Mouse (Mus musculus) forelimb bud, embryonic 11.5 days (tissue): ENCODE data around the gene Hif3a.

Experiments used
- DNase-seq: peaks from one replicate; pipeline ENCODE4 v3.0.0-alpha.2; 2012; ENCODE audit warnings: low read depth, low spot score

Hif3a gene

GRCm38 (mm10) chr7:17024814-17025504, 37.3 kb downstream of the Hif3a start:
- DNase-seq = peak; percentile 32

GRCm38 (mm10) chr7:17024141-17024540, 38.1 kb downstream of the Hif3a start:
- no peak for DNase-seq

DNA sequence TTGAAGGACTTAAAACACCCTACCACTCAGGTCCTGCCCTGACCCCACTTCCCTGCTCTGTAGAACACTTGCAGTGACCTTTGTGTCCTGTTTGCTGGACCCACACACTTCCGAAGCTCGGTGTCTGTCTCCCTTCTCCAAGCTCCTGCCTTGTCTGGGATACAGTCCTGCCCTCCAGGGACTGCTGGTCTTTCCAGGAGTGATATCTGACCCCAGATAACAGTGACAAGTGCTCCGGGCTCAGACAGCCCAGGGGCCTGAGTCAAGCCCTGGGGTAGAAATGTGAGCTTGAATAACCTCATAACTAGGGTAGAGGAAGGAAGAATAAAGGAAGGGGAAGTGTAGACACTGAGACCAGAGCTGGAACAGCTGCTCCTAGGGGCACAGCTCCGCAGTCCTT, 38.5 kb downstream of the Hif3a start:
- no peak for DNase-seq

DNA sequence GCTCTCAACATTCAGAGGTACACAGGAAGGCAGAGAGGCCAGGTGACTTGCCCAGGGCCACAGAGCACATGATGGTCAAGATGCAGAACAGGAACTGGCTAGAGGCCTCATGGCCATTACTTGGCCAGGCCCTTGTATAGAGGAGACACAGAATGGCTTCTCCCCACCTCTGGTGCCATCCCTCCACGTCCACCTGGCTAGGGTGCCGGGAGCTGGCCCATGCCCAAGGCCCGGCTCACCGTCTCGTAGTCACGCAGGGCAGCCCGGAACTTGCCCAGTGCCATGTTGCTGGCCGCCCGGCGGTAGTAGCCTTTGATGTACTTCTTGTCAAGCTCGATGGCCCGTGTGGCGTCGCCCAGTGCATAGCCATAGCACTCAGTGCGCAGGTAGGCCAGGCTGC, 40.1 kb downstream of the Hif3a start:
- no peak for DNase-seq

- no peak for DNase-seq
Measured at GRCm38 (mm10) chr7:17019426-17020166, 42.6 kb downstream of the Hif3a start.

- no peak for DNase-seq
Measured at GRCm38 (mm10) chr7:17017921-17018320, 44.3 kb downstream of the Hif3a start.

DNA sequence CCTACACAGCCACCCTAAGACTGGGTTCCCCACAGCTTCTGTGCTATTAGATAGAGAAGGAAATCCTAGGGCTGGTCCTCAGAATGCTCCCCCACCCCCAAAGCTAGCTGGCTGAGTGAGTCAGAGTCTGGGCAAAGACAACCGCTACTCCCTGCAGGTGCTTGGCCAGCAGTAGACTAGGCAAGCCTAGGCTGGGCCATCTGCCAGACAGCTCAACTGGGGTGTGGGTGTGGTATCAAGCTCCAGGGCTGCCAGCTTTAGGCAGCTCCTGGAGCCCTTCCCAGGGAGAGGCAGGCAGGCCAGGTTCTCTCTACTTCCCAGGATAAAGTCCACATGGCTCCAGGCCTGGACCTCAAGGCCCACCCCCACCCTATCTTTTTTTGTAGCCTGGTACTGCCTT, 45.2 kb downstream of the Hif3a start:
- no peak for DNase-seq

DNA sequence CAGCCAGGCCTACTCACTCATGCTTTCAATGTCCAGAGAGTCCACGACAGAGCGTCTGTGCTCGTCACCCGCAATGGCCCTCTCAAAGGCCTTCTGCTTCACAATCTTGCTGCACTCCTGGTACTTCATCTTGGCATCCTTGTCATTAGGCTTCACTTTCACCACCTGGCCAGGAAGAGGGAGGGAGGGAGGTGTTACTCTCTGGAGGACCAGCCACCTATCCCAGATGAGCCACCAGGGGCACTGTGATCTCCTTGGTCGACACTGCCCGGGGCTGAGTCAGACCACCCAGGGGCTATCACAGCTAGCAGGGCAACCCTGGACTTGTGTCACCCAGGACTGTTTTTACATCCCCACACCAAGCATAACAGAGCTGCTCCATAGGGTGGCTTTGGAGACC, 46.8 kb downstream of the Hif3a start:
- DNase-seq = no peak

DNA sequence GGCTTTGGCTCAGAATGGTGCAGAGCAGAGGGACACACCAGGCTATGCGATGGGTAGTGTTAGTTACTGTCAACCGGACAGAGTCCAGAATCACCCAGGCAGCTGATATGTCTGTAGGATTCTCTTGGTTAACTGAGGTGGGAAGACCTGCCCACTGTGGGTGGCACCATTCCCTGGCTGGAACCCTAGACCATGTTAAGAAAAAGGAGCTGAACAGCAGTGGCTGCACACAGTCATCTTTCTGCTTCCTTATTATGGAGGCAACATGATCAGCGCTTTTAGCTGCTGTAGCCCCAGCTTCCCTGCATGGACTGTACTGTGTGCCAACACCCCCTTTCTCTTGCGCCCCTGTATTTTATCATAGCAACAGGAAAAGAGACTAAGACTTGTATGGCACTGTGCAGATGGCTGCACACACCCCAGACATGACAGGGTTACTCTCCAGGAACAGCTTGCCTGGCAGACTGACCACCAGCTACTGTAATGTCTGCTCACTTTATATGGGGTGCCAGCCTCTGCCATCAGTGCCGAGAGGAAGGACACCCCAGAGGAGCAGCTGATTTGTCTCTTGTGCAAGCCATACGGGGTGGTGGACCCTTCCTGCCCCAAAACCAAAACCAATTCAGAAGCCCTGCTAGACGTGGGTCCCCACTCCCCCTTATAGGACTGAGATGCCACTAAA, 50.2 kb downstream of the Hif3a start:
- no peak for DNase-seq

- DNase-seq = no peak
Measured at GRCm38 (mm10) chr7:17010010-17010347, 52.2 kb downstream of the Hif3a start.

DNA sequence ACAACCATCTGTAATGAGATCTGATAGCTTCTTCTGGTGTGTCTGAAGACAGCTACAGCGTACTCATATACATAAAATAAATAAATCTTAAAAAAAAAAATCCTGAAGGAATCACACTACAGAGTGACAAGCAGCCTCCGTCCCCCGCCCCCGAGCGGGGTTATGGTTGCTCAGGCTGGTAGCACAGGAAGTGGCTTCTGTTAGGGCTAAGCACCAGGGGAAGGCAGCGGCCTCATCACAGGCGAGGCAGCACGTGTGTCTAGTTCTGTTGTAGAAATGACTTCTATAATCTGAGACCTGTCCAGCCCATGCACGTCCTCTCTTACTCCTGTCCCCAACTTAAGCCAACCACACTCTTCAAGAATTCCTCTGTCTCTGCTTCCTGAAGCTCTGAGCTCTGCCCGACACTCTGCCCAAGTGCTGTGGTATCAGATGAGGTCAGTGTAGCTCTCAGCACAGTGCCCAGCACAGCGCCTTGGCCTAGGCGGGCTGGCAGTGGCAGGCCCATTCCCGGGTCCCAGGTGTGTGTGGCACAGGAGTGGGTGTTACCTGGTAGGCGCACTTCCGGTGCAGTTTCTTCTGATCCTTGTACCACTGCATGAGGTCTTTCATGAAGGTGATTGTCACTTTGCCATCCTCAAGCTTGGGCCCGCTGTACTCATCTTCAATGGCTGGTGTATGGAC, 52.8 kb downstream of the Hif3a start:
- DNase-seq = no peak

DNA sequence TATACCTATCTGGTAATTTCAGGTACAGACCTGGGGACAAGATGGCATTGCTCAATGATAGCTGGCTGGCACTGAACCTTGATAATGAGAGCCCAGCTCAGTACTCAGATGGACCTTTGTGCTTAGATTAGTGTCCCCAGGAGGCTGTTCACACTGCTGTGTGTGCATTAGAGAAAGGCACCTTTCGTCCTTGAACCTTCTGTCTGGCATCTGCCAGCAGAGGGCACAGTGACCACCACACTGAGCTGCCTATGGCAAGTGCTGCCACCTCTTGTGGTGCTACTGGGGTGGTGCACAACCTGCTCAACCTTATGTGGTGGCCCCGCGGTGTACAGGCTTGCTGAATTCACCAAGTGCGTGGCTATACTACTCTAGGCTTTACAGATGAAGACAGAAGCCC, 54.9 kb downstream of the Hif3a start:
- no peak for DNase-seq

GRCm38 (mm10) chr7:17004716-17005115, 57.5 kb downstream of the Hif3a start:
- DNase-seq = no peak

DNA sequence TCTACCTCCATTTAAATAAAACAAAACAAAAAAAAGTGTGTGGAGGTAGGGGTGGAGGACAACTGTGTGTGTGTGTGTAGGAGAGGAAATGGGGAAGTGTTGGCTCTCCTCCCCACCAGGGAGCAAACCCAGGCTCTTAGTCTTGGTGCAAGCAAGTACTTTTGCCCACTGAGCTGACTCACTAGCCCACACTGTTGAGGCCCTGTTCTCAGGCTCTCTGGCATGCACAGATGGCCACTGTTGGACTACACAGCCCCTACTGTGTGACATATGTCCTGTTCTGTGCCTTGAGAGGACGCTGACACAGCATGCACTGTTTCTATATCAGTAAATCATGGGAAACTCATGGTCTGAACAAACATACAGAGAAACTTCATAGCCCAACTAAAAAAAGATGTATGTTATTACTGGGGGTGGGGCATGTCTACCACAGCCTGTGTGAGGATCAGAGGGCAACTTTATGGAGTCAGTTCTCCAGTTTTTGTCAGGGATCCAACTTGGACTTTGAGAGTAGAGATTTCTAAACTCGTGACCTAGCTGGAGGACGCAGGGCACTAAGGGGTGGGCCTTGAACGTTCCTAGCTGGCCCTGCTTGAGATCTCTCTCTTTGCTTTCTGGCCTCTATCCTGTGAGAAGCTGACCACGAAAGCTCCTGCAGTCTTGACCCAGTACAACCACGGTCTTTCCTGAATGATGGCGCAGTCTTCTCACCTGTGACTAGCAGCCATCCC, 58.8 kb downstream of the Hif3a start:
- no peak for DNase-seq

GRCm38 (mm10) chr7:17002375-17003195, 59.6 kb downstream of the Hif3a start:
- DNase-seq = peak; percentile 88

GRCm38 (mm10) chr7:16999650-17000049, 62.6 kb downstream of the Hif3a start:
- DNase-seq = peak; percentile 85

DNA sequence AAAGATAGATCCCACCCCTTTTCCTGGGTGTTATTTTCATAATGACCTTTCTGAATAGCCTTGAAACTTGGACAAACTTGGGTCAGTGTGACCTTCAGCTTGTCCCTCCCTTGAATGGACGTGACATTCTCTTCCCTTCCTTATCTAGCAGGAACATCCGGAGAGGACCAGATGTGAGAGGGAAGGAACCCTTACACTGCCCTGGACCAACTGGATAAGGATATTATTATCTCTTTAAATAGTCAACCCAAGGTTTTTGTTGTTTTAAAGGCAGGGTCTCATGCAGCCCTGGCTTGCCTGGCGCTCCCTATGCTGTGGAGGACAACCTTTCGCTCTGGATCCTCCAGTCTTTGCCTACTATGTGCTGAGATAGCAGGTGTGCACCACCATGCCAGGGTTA, 63.0 kb downstream of the Hif3a start:
- no peak for DNase-seq

DNA sequence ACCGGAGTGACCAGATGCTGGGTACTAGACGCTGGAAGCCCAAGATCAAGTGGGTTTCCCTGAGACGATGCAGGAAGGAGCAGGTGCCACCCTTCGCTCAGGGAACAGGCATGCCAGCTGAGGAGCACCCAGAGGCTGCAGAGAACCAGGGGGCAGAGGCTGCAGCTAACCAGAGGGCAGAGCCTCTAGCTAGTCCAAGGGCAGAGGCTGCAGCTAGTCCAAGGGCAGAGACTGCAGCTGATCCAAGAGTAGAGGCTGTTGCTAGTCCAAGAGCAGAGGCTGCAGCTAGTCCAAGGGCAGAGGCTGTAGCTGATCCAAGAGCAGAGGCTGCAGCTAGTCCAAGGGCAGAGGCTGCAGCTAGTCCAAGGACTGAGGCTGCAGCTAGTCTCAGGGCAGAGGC, 66.9 kb downstream of the Hif3a start:
- DNase-seq = no peak

DNA sequence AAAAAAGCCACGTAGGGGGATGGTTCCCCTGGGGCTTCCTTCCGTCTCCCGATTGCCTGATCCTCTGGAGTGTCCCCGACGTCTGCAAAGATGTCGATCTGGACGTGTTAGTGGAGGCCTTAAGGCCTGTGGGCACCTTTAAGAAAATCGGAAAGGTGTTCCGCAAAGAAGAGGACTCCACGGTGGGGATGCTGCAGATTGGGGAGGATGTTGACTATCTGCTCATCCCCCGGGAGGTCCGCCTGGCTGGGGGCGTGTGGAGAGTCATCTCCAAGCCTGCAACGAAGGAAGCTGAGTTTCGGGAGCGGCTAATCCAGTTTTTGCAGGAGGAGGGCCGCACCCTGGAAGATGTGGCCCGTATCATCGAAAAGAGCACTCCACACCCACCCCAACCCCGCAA, 67.8 kb downstream of the Hif3a start:
- DNase-seq = no peak

DNA sequence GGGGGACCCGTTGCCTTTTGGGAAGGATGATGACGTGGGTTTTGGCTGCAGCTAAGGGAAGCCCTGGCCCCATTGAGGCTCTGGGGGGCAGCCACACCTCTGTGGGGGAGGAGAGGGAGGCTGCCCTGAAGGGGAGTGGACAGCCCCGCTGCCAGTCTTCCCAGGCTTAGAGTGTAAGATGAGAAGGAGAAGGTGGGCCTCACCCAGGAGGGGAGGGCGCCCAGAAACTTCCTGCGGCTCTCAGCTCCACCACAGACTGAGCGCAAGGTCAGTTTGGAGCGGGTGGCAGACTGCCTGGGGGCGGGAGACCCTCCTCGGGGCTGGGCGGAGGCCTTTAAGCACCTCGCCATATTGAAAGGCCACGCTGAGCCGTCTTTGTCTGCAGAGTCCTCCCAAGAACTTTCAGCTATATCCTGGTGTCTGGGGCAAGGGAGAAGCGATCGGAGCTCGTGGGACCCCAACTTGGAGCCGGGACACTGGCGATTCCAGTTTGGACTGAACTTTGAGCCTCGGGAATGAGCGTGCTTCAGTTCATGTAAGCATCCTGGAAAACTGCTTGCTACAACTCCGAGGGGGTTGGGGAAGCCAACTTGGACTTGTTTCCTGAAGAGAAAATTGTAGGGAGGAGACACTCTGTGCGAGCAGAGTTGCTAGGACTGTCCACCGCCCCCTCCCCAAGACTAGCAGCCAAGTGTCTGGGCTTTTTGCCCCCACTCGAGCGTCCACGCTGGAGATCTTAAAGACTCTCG, 68.4 kb downstream of the Hif3a start:
- peak; percentile 89 for DNase-seq
